Comparison of ENCODE assay signal across 16 mouse cellular contexts in genomic region chr1:60044595-60044994, GRCm38 (mm10).
"Had no signal": no experiment of that assay in that cellular context is flagged by ENCODE, and none has a peak within 500 bp of the region (broad histone marks: within the 10 kb centered on the region; RNA-seq: fewer than 3 reads in every experiment).

No protein-coding gene starts in this region.

- H3K36me3 ChIP-seq: neural tube, embryonic 13.5 days; neural tube, embryonic 15.5 days; stomach, embryonic 15.5 days had no signal

- H3K9me3 ChIP-seq: neural tube, embryonic 13.5 days; neural tube, embryonic 15.5 days; stomach, embryonic 15.5 days had no signal

- H3K9ac ChIP-seq: neural tube, embryonic 13.5 days; neural tube, embryonic 15.5 days; stomach, embryonic 15.5 days had no signal

- DNase-seq: retina, postnatal 1 day; right cerebral cortex, adult 18-20 months; right cerebral cortex, postnatal 14 days; right cerebral cortex, postnatal 25 days; right cerebral cortex, postnatal 4 days; spleen, adult 18-20 months; thymus, adult 18-20 months; thymus, adult 2 months; thymus, postnatal 14 days; thymus, postnatal 25 days; thymus, postnatal 36 days; thymus, postnatal 4 days had no signal

- H3K4me3 ChIP-seq: neural tube, embryonic 13.5 days; neural tube, embryonic 15.5 days; stomach, embryonic 15.5 days had no signal

- H3K27ac ChIP-seq: neural tube, embryonic 13.5 days; neural tube, embryonic 15.5 days; stomach, embryonic 15.5 days; stomach, postnatal 0 days had no signal

- H3K4me2 ChIP-seq: neural tube, embryonic 13.5 days; neural tube, embryonic 15.5 days; stomach, embryonic 15.5 days had no signal

- H3K4me1 ChIP-seq: neural tube, embryonic 15.5 days had no signal
